Mouse (Mus musculus) liver, embryonic 14 days (tissue): ENCODE measurements around the gene Marco. TPM values are rescaled to one million over a fixed set of nuclear protein-coding genes. Genes with fewer than 3 reads are reported as not detected.

Source experiments
- polyA plus RNA-seq: library from polyadenylated mRNA; depleted of rRNA; stranded (reverse); fragments of >200 nt; gene quantifications from 2 replicates; pipeline ENCODE4 v1.2.3, GENCODE M21; 2012; rRNA removed

The Marco gene
- polyA plus RNA-seq: 28.5 and 30.1 TPM in 2 replicates

GRCm38 (mm10) chr1:120504924-120505323 is at the start of gene Marco:
Marco (minus strand) TSS chr1:120505024.

Other genes with a start within 250 kb of the Marco start
- 34.2 and 37.5 TPM in 2 replicates for gene Steap3, start 232.3 kb downstream of the Marco start, polyA plus RNA-seq
- gene C1ql2, start 164.4 kb downstream of the Marco start, polyA plus RNA-seq: not detected in 2 replicates
- gene En1, start 97.4 kb upstream of the Marco start, polyA plus RNA-seq: 0.06 TPM in 1 of 2 replicates, not detected in the other